Mouse (Mus musculus) liver, embryonic 16.5 days (tissue): ENCODE results near the gene Clca2. TPM values are rescaled to one million over a fixed set of nuclear protein-coding genes. Genes with fewer than 3 reads are reported as not detected.
"Not testable (repeated sequence)": the region's sequence is repeated elsewhere in the genome, so short reads cannot be mapped to it uniquely, and the experiment has no call there.

Experiments used
- ATAC-seq: fragments of 200-750 bp; cut with Nextera tagmentation; 2 replicates; pipeline ENCODE4 v1.8.0; 2017; ENCODE audit warnings: low read depth, mild to moderate bottlenecking, moderate number of reproducible peaks, moderate library complexity
- H3K27ac ChIP-seq: fragments of 300-500 bp; sonication (generic); 2 replicates; pipeline ENCODE4 v1.5.1; 2014; ENCODE audit warnings: mild to moderate bottlenecking, low read length
- H3K27me3 ChIP-seq: fragments of 300-500 bp; sonication (generic); 2 replicates; pipeline ENCODE4 v1.6.1; 2014; ENCODE audit warnings: low read depth, low read length, mixed read lengths; ENCODE audit not compliant: control insufficient read depth, insufficient read depth
- H3K36me3 ChIP-seq: fragments of 300-500 bp; sonication (generic); 2 replicates; pipeline ENCODE4 v1.6.1; 2014; ENCODE audit warnings: mild to moderate bottlenecking; ENCODE audit not compliant: control insufficient read depth, insufficient read depth
- H3K4me1 ChIP-seq: fragments of 300-500 bp; sonication (generic); 2 replicates; pipeline ENCODE4 v1.6.1; 2014; ENCODE audit warnings: low read depth, low read length, mixed read lengths; ENCODE audit not compliant: control insufficient read depth
- H3K4me2 ChIP-seq: fragments of 300-500 bp; sonication (generic); 2 replicates; pipeline ENCODE4 v1.6.1; 2014; ENCODE audit warnings: low read depth, low read length, mixed read lengths
- H3K4me3 ChIP-seq: fragments of 300-500 bp; sonication (generic); 2 replicates; pipeline ENCODE4 v1.5.1; 2014; ENCODE audit warnings: low read depth, mild to moderate bottlenecking, low read length
- H3K9ac ChIP-seq: fragments of 300-500 bp; sonication (generic); 2 replicates; pipeline ENCODE4 v1.6.1; 2014; ENCODE audit warnings: low read depth, low read length
- H3K9me3 ChIP-seq: fragments of 300-500 bp; sonication (generic); replicated peaks from 2 replicates; pipeline ENCODE4 v1.6.1; 2016; ENCODE audit warnings: low read length; ENCODE audit not compliant: control insufficient read depth
- WGBS: fragments of 180-500 bp; shearing (Covaris S2); extraction: QIAGEN DNeasy Blood & Tissue Kit; methylation state at CpG from one replicate; pipeline ENCODE4 v1.1.7; 2014; ENCODE audit not compliant: insufficient replicate concordance; 5-methylcytosine and 5-hydroxymethylcytosine counted together
- polyA plus RNA-seq: library from polyadenylated mRNA; unstranded; fragments of >200 nt; fragmentation: Nextera tagmentation; extraction: Ambion mirVana; gene quantifications from 2 replicates; pipeline ENCODE4 v1.2.1, GENCODE M21; 2015

Gene Clca2
- polyA plus RNA-seq, 1 experiment from 2014 or later, result not detected

- ATAC-seq, result no peak
- Histone ChIP-seq H3K9me3 (no peaks in the 10 kb centered on the region), H3K27me3 (no peaks in the 10 kb centered on the region), H3K9ac (no peak overlapping the region), H3K36me3 (no peaks in the 10 kb centered on the region), H3K4me2 (no peak overlapping the region), H3K27ac (no peak overlapping the region), H3K4me3 (no peak overlapping the region), H3K4me1 (no peaks in the 10 kb centered on the region)
- 55% methylated on average over 4 of the region's 4 CpGs for WGBS
These were observed 30.3 kb downstream of the Clca2 start for GRCm38 (mm10) chr3:145068964-145069363.

GRCm38 (mm10) chr3:145055138-145055537, 44.1 kb downstream of the Clca2 start:
- not testable (repeated sequence) for H3K9ac ChIP-seq, H3K9me3 ChIP-seq, H3K36me3 ChIP-seq, H3K4me2 ChIP-seq, ATAC-seq, H3K4me1 ChIP-seq, H3K4me3 ChIP-seq, H3K27ac ChIP-seq, H3K27me3 ChIP-seq
- WGBS, result 79% methylated on average over 3 of the region's 3 CpGs

- no peak overlapping the region for H3K27ac ChIP-seq
- no peaks in the 10 kb centered on the region for H3K27me3 ChIP-seq
- no peak overlapping the region for H3K4me3 ChIP-seq
- no peaks in the 10 kb centered on the region for H3K9me3 ChIP-seq
- no peak overlapping the region for H3K9ac ChIP-seq
- H3K4me1 ChIP-seq, result no peaks in the 10 kb centered on the region
- H3K36me3 ChIP-seq, result no peaks in the 10 kb centered on the region
- 10% methylated on average over 3 of the region's 3 CpGs for WGBS
- no peak for ATAC-seq
- H3K4me2 ChIP-seq, result no peak overlapping the region
These were observed 49.4 kb downstream of the Clca2 start for GRCm38 (mm10) chr3:145049820-145050219.

- 29% methylated on average over 3 of the region's 3 CpGs for WGBS
- H3K9me3 ChIP-seq, result no peaks in the 10 kb centered on the region
- no peak overlapping the region for H3K4me3 ChIP-seq
These were observed 60.4 kb downstream of the Clca2 start for GRCm38 (mm10) chr3:145038813-145039212.

GRCm38 (mm10) chr3:145032676-145033075, 66.6 kb downstream of the Clca2 start, which contains the start of gene Clca1:
TSS of gene Clca1 (minus strand) at chr3:145032776.
- H3K4me2 ChIP-seq, result no peak within 1 kb of the TSS
- no peaks in the 10 kb centered on the region for H3K9me3 ChIP-seq
- H3K4me1 ChIP-seq, result no peaks in the 10 kb centered on the region
- H3K27ac ChIP-seq, result no peak within 1 kb of the TSS
- no peaks in the 10 kb centered on the region for H3K27me3 ChIP-seq
- no peak within 1 kb of the TSS for H3K9ac ChIP-seq
- ATAC-seq, result no peak
- H3K4me3 ChIP-seq, result no peak within 1 kb of the TSS
- H3K36me3 ChIP-seq, result no peaks in the 10 kb centered on the region

More at GRCm38 (mm10) chr3:145038813-145039212, 60.4 kb downstream of the Clca2 start:
- Histone ChIP-seq H3K4me1 (no peaks in the 10 kb centered on the region), H3K27ac (no peak overlapping the region), H3K9ac (no peak overlapping the region), H3K27me3 (no peaks in the 10 kb centered on the region), H3K36me3 (no peaks in the 10 kb centered on the region), H3K4me2 (no peak overlapping the region)
- ATAC-seq, result no peak

GRCm38 (mm10) chr3:145028036-145028435, 71.2 kb downstream of the Clca2 start:
- 54% methylated on average over 3 of the region's 3 CpGs for WGBS
- H3K36me3 ChIP-seq, result no peaks in the 10 kb centered on the region
- ATAC-seq, result no peak
- no peak overlapping the region for H3K4me3 ChIP-seq
- no peaks in the 10 kb centered on the region for H3K27me3 ChIP-seq
- no peaks in the 10 kb centered on the region for H3K4me1 ChIP-seq
- H3K9me3 ChIP-seq, result no peaks in the 10 kb centered on the region
- no peak overlapping the region for H3K9ac ChIP-seq
- no peak overlapping the region for H3K27ac ChIP-seq
- no peak overlapping the region for H3K4me2 ChIP-seq

GRCm38 (mm10) chr3:145026750-145027149, 72.5 kb downstream of the Clca2 start:
- 17% methylated on average over 3 of the region's 3 CpGs for WGBS
- Histone ChIP-seq H3K27ac (no peak overlapping the region), H3K4me2 (no peak overlapping the region), H3K4me1 (no peaks in the 10 kb centered on the region), H3K4me3 (no peak overlapping the region), H3K27me3 (no peaks in the 10 kb centered on the region), H3K9ac (no peak overlapping the region), H3K9me3 (no peaks in the 10 kb centered on the region), H3K36me3 (no peaks in the 10 kb centered on the region)
- no peak for ATAC-seq

Other genes with a start within 250 kb of the Clca2 start
- 0.25 TPM in 1 of 2 replicates, not detected in the other for gene Clca4b, start 166.9 kb downstream of the Clca2 start, polyA plus RNA-seq
- not detected in 2 replicates for gene Clca4a, start 124.4 kb downstream of the Clca2 start, polyA plus RNA-seq
- gene Clca1, start 66.7 kb downstream of the Clca2 start, polyA plus RNA-seq, result 0.74 TPM in 1 of 2 replicates, not detected in the other
- 5.1 and 6.1 TPM in 2 replicates for gene Odf2l, start 19.1 kb upstream of the Clca2 start, polyA plus RNA-seq
- 0.46 and 0.65 TPM in 2 replicates for gene Col24a1, start 193.0 kb upstream of the Clca2 start, polyA plus RNA-seq